Mouse (Mus musculus): Measurements from ENCODE around the gene Elof1. TPM values are rescaled to one million over a fixed set of nuclear protein-coding genes. Genes with fewer than 3 reads are reported as not detected.

The Elof1 gene
- polyA plus RNA-seq, 1 experiment: 49.8 TPM

GRCm38 (mm10) chr9:22134988-22135643, 18.1 kb upstream of the Elof1 start:
- H3K27me3 ChIP-seq (ENCODE audit: control insufficient read depth, insufficient read depth, low read length, poor library complexity, severe bottlenecking): no peaks in the 10 kb centered on the region
- H3K9ac ChIP-seq (ENCODE audit: low read depth, poor library complexity, severe bottlenecking): no peak overlapping the region
- H3K36me3 ChIP-seq (ENCODE audit: control insufficient read depth, insufficient read depth, low read length, poor library complexity, severe bottlenecking): no peaks in the 10 kb centered on the region
- H3K4me3 ChIP-seq (ENCODE audit: low read depth, low read length): no peak overlapping the region
- H3K9me3 ChIP-seq (replicated peaks; ENCODE audit: control insufficient read depth, insufficient read depth, low read length, poor library complexity, severe bottlenecking): no peaks in the 10 kb centered on the region
- H3K4me1 ChIP-seq (ENCODE audit: control insufficient read depth, insufficient read depth, low read length): peaks cover 10% of the 10 kb centered on the region
- TF ChIP-seq EP300 (IDR thresholded peaks at IDR 0.05; ENCODE audit: insufficient read depth, low read depth, low read length) (no peak), CTCF (IDR thresholded peaks at IDR 0.05; ENCODE audit: low read depth, low read length) (no peak), POLR2A (IDR thresholded peaks at IDR 0.05; ENCODE audit: insufficient read depth, low read length) (no peak)
- H3K27ac ChIP-seq (ENCODE audit: insufficient read depth, low read length): no peak overlapping the region

GRCm38 (mm10) chr9:22134246-22134890, 17.4 kb upstream of the Elof1 start:
- Histone ChIP-seq H3K27me3 (ENCODE audit: control insufficient read depth, insufficient read depth, low read length, poor library complexity, severe bottlenecking) (no peaks in the 10 kb centered on the region), H3K27ac (ENCODE audit: insufficient read depth, low read length) (no peak overlapping the region), H3K36me3 (ENCODE audit: control insufficient read depth, insufficient read depth, low read length, poor library complexity, severe bottlenecking) (no peaks in the 10 kb centered on the region), H3K4me3 (ENCODE audit: low read depth, low read length) (no peak overlapping the region), H3K4me1 (ENCODE audit: control insufficient read depth, insufficient read depth, low read length) (peaks cover 10% of the 10 kb centered on the region), H3K9ac (ENCODE audit: low read depth, poor library complexity, severe bottlenecking) (no peak overlapping the region), H3K9me3 (replicated peaks; ENCODE audit: control insufficient read depth, insufficient read depth, low read length, poor library complexity, severe bottlenecking) (no peaks in the 10 kb centered on the region)
- no peak for TF ChIP-seq EP300 (IDR thresholded peaks at IDR 0.05; ENCODE audit: insufficient read depth, low read depth, low read length)
- no peak for TF ChIP-seq POLR2A (IDR thresholded peaks at IDR 0.05; ENCODE audit: insufficient read depth, low read length)
- no peak for TF ChIP-seq CTCF (IDR thresholded peaks at IDR 0.05; ENCODE audit: low read depth, low read length)

GRCm38 (mm10) chr9:22132220-22132619, 15.2 kb upstream of the Elof1 start:
- no peaks in the 10 kb centered on the region for H3K27me3 ChIP-seq (ENCODE audit: control insufficient read depth, insufficient read depth, low read length, poor library complexity, severe bottlenecking)
- H3K4me1 ChIP-seq (ENCODE audit: control insufficient read depth, insufficient read depth, low read length): peaks cover 11% of the 10 kb centered on the region
- H3K36me3 ChIP-seq (ENCODE audit: control insufficient read depth, insufficient read depth, low read length, poor library complexity, severe bottlenecking): no peaks in the 10 kb centered on the region
- peak overlapping the region; percentile 67 for H3K4me3 ChIP-seq (ENCODE audit: low read depth, low read length)
- H3K9ac ChIP-seq (ENCODE audit: low read depth, poor library complexity, severe bottlenecking): peak overlapping the region; percentile 47
- TF ChIP-seq CTCF (IDR thresholded peaks at IDR 0.05; ENCODE audit: low read depth, low read length): no peak
- TF ChIP-seq EP300 (IDR thresholded peaks at IDR 0.05; ENCODE audit: insufficient read depth, low read depth, low read length): peak; percentile 90
- H3K9me3 ChIP-seq (replicated peaks; ENCODE audit: control insufficient read depth, insufficient read depth, low read length, poor library complexity, severe bottlenecking): no peaks in the 10 kb centered on the region
- H3K27ac ChIP-seq (ENCODE audit: insufficient read depth, low read length): no peak overlapping the region

- Histone ChIP-seq H3K27ac (ENCODE audit: insufficient read depth, low read length) (peak overlapping the region; percentile 11; the same call in 1 of the 2 replicates), H3K4me1 (ENCODE audit: control insufficient read depth, insufficient read depth, low read length) (peaks cover 12% of the 10 kb centered on the region), H3K36me3 (ENCODE audit: control insufficient read depth, insufficient read depth, low read length, poor library complexity, severe bottlenecking) (no peaks in the 10 kb centered on the region), H3K9me3 (replicated peaks; ENCODE audit: control insufficient read depth, insufficient read depth, low read length, poor library complexity, severe bottlenecking) (no peaks in the 10 kb centered on the region), H3K27me3 (ENCODE audit: control insufficient read depth, insufficient read depth, low read length, poor library complexity, severe bottlenecking) (no peaks in the 10 kb centered on the region), H3K4me3 (ENCODE audit: low read depth, low read length) (peak overlapping the region; percentile 67), H3K9ac (ENCODE audit: low read depth, poor library complexity, severe bottlenecking) (peak overlapping the region; percentile 47)
- peak; percentile 91 for TF ChIP-seq EP300 (IDR thresholded peaks at IDR 0.05; ENCODE audit: insufficient read depth, low read depth, low read length)
- no peak for TF ChIP-seq CTCF (IDR thresholded peaks at IDR 0.05; ENCODE audit: low read depth, low read length)
- TF ChIP-seq POLR2A (IDR thresholded peaks at IDR 0.05; ENCODE audit: insufficient read depth, low read length): no peak
Measured at GRCm38 (mm10) chr9:22131226-22131981, 14.4 kb upstream of the Elof1 start.

GRCm38 (mm10) chr9:22125246-22126027, 8.5 kb upstream of the Elof1 start:
- H3K27me3 ChIP-seq (ENCODE audit: control insufficient read depth, insufficient read depth, low read length, poor library complexity, severe bottlenecking): no peaks in the 10 kb centered on the region
- no peak overlapping the region for H3K27ac ChIP-seq (ENCODE audit: insufficient read depth, low read length)
- H3K9ac ChIP-seq (ENCODE audit: low read depth, poor library complexity, severe bottlenecking): no peak overlapping the region
- TF ChIP-seq EP300 (IDR thresholded peaks at IDR 0.05; ENCODE audit: insufficient read depth, low read depth, low read length): no peak
- peak; percentile 24 for TF ChIP-seq CTCF (IDR thresholded peaks at IDR 0.05; ENCODE audit: low read depth, low read length)
- H3K36me3 ChIP-seq (ENCODE audit: control insufficient read depth, insufficient read depth, low read length, poor library complexity, severe bottlenecking): no peaks in the 10 kb centered on the region
- no peaks in the 10 kb centered on the region for H3K9me3 ChIP-seq (replicated peaks; ENCODE audit: control insufficient read depth, insufficient read depth, low read length, poor library complexity, severe bottlenecking)
- H3K4me3 ChIP-seq (ENCODE audit: low read depth, low read length): no peak overlapping the region
- peaks cover 4% of the 10 kb centered on the region for H3K4me1 ChIP-seq (ENCODE audit: control insufficient read depth, insufficient read depth, low read length)

Data from ES-Bruce4 (cell line).